Mouse (Mus musculus): ENCODE data around the gene Sntb2.
A peak's percentile ranks its signal among the peaks of the same experiment; 100 is the strongest.
"Not testable (repeated sequence)": the region's sequence is repeated elsewhere in the genome, so short reads cannot be mapped to it uniquely, and the experiment has no call there.

Gene Sntb2

GRCm38 (mm10) chr8:106972538-106973264 lies 37.2 kb downstream of the Sntb2 start:
- DNase-seq (ENCODE audit: low read depth, low spot score), result no peak

- DNase-seq (ENCODE audit: low read depth, low spot score), result not testable (repeated sequence)
These were observed 38.0 kb downstream of the Sntb2 start for GRCm38 (mm10) chr8:106973526-106973925.

- no peak for DNase-seq (ENCODE audit: low read depth, low spot score)
These were observed 39.2 kb downstream of the Sntb2 start for GRCm38 (mm10) chr8:106974754-106975153.

GRCm38 (mm10) chr8:106975764-106976163 lies 40.2 kb downstream of the Sntb2 start:
- no peak for DNase-seq (ENCODE audit: low read depth, low spot score)

GRCm38 (mm10) chr8:106976436-106976835 lies 40.9 kb downstream of the Sntb2 start:
- DNase-seq (ENCODE audit: low read depth, low spot score), result no peak

GRCm38 (mm10) chr8:106978755-106979251 lies 43.3 kb downstream of the Sntb2 start:
- DNase-seq (ENCODE audit: low read depth, low spot score), result no peak

- DNase-seq (ENCODE audit: low read depth, low spot score), result no peak
These were observed 49.9 kb downstream of the Sntb2 start for GRCm38 (mm10) chr8:106985404-106985821.

- DNase-seq (ENCODE audit: low read depth, low spot score), result no peak
These were observed 50.4 kb downstream of the Sntb2 start for GRCm38 (mm10) chr8:106985951-106986350.

GRCm38 (mm10) chr8:106987557-106987956 lies 52.0 kb downstream of the Sntb2 start:
- no peak for DNase-seq (ENCODE audit: low read depth, low spot score)

GRCm38 (mm10) chr8:106991393-106991792 lies 55.8 kb downstream of the Sntb2 start:
- no peak for DNase-seq (ENCODE audit: low read depth, low spot score)

GRCm38 (mm10) chr8:106996339-106996738 lies 60.8 kb downstream of the Sntb2 start:
- not testable (repeated sequence) for DNase-seq (ENCODE audit: low read depth, low spot score)

GRCm38 (mm10) chr8:106997416-106997815 lies 61.9 kb downstream of the Sntb2 start:
- DNase-seq (ENCODE audit: low read depth, low spot score), result no peak

- DNase-seq (ENCODE audit: low read depth, low spot score), result no peak
These were observed 63.5 kb downstream of the Sntb2 start for GRCm38 (mm10) chr8:106999068-106999467.

- DNase-seq (ENCODE audit: low read depth, low spot score), result peak; percentile 84
These were observed 67.0 kb downstream of the Sntb2 start for GRCm38 (mm10) chr8:107002532-107002931.

- no peak for DNase-seq (ENCODE audit: low read depth, low spot score)
These were observed 72.2 kb downstream of the Sntb2 start for GRCm38 (mm10) chr8:107007795-107008194.

GRCm38 (mm10) chr8:107012666-107013065 lies 77.1 kb downstream of the Sntb2 start:
- DNase-seq (ENCODE audit: low read depth, low spot score), result no peak

GRCm38 (mm10) chr8:107014915-107015314 lies 79.4 kb downstream of the Sntb2 start:
- no peak for DNase-seq (ENCODE audit: low read depth, low spot score)

- no peak for DNase-seq (ENCODE audit: low read depth, low spot score)
These were observed 87.9 kb downstream of the Sntb2 start for GRCm38 (mm10) chr8:107023479-107023878.

- no peak for DNase-seq (ENCODE audit: low read depth, low spot score)
These were observed 93.8 kb downstream of the Sntb2 start for GRCm38 (mm10) chr8:107029310-107029709.

GRCm38 (mm10) chr8:107030058-107030457 lies 94.5 kb downstream of the Sntb2 start:
- DNase-seq (ENCODE audit: low read depth, low spot score), result no peak

- peak; percentile 91 for DNase-seq (ENCODE audit: low read depth, low spot score)
These were observed 95.4 kb downstream of the Sntb2 start, which contains the start of gene Vps4a for GRCm38 (mm10) chr8:107030650-107031576. Gene Vps4a (plus strand): TSS chr8:107031222.

GRCm38 (mm10) chr8:107031577-107032090 lies 96.1 kb downstream of the Sntb2 start:
- DNase-seq (ENCODE audit: low read depth, low spot score), result no peak
